Mouse (Mus musculus) frontal cortex, adult 2 months (tissue): ENCODE measurements around the gene Kif6. TPM values are rescaled to one million over a fixed set of nuclear protein-coding genes. Genes with fewer than 3 reads are reported as not detected.
A peak's percentile ranks its signal among the peaks of the same experiment; 100 is the strongest.

Source experiments
- DNase-seq, 2 experiments: peaks; one replicate each; pipeline ENCODE4 v3.0.0; 2022; ENCODE audit warnings: low spot score in 1 of 2; ENCODE audit errors: extremely low spot score in 1 of 2
- polyA plus RNA-seq: library from polyadenylated mRNA; depleted of rRNA; stranded (reverse); fragments of >200 nt; gene quantifications from 2 replicates; pipeline ENCODE4 v1.2.3, GENCODE M21; 2012

Kif6 gene
- polyA plus RNA-seq, 1 experiment: 1.6 TPM

GRCm38 (mm10) chr17:49652800-49653199, 37.9 kb downstream of the Kif6 start:
- DNase-seq: no peak

- no peak for DNase-seq
Observed at GRCm38 (mm10) chr17:49661626-49662025, 46.7 kb downstream of the Kif6 start.

GRCm38 (mm10) chr17:49666728-49667127, 51.8 kb downstream of the Kif6 start:
- peak; percentile 44 to 70 for DNase-seq

- no peak for DNase-seq
Observed at GRCm38 (mm10) chr17:49668296-49668695, 53.4 kb downstream of the Kif6 start.

- DNase-seq: peak in 1 of 2 experiments; percentile 13
Observed at GRCm38 (mm10) chr17:49671921-49672339, 57.0 kb downstream of the Kif6 start.

- no peak for DNase-seq
Observed at GRCm38 (mm10) chr17:49672421-49672820, 57.5 kb downstream of the Kif6 start.

- no peak for DNase-seq
Observed at GRCm38 (mm10) chr17:49675629-49676028, 60.7 kb downstream of the Kif6 start.

- DNase-seq: no peak
Observed at GRCm38 (mm10) chr17:49681410-49681809, 66.5 kb downstream of the Kif6 start.

- no peak for DNase-seq
Observed at GRCm38 (mm10) chr17:49684146-49684545, 69.2 kb downstream of the Kif6 start.

- peak in 1 of 2 experiments; percentile 33 for DNase-seq
Observed at GRCm38 (mm10) chr17:49690607-49691454, 75.9 kb downstream of the Kif6 start.

- DNase-seq: no peak
Observed at GRCm38 (mm10) chr17:49691455-49691805, 76.5 kb downstream of the Kif6 start.

- DNase-seq: no peak
Observed at GRCm38 (mm10) chr17:49693206-49693605, 78.3 kb downstream of the Kif6 start.

- DNase-seq: no peak
Observed at GRCm38 (mm10) chr17:49697220-49697619, 82.3 kb downstream of the Kif6 start.

- peak; percentile 22 to 64 for DNase-seq
Observed at GRCm38 (mm10) chr17:49703492-49704249, 88.7 kb downstream of the Kif6 start.

- DNase-seq: no peak
Observed at GRCm38 (mm10) chr17:49709192-49709591, 94.3 kb downstream of the Kif6 start.

- DNase-seq: peak; percentile 30 to 54
Observed at GRCm38 (mm10) chr17:49710101-49710630, 95.2 kb downstream of the Kif6 start.

GRCm38 (mm10) chr17:49726206-49726605, 111.3 kb downstream of the Kif6 start:
- DNase-seq: no peak

- DNase-seq: no peak
Observed at GRCm38 (mm10) chr17:49726976-49727375, 112.0 kb downstream of the Kif6 start.

- DNase-seq: peak in 1 of 2 experiments; percentile 16
Observed at GRCm38 (mm10) chr17:49727428-49728045, 112.6 kb downstream of the Kif6 start.

GRCm38 (mm10) chr17:49729856-49730255, 114.9 kb downstream of the Kif6 start:
- no peak for DNase-seq

GRCm38 (mm10) chr17:49732706-49733105, 117.8 kb downstream of the Kif6 start:
- no peak for DNase-seq
